Mouse (Mus musculus) neural tube, embryonic 13.5 days (tissue): ENCODE measurements at regions not wholly inside any gene's neighbourhood (a gene's known extent, or its start where the extent isn't known, plus 50 kb on each side); places are given as distances from the start of the nearest gene placed in this dataset.

ENCODE experiments used
- ATAC-seq: fragments of 200-750 bp; cut with Nextera tagmentation; 2 replicates; pipeline ENCODE4 v1.8.0; 2017; ENCODE audit warnings: low read depth, mild to moderate bottlenecking, moderate TSS enrichment, moderate library complexity
- H3K27ac ChIP-seq: fragments of 300-500 bp; sonication (generic); replicated peaks from 2 replicates; pipeline ENCODE4 v1.5.1; 2015; ENCODE audit warnings: moderate library complexity, mild to moderate bottlenecking, inconsistent platforms
- H3K27me3 ChIP-seq: fragments of 300-500 bp; sonication (generic); 2 replicates; pipeline ENCODE4 v1.6.1; 2015; ENCODE audit warnings: mild to moderate bottlenecking, inconsistent platforms
- H3K36me3 ChIP-seq: fragments of 300-500 bp; sonication (generic); 2 replicates; pipeline ENCODE4 v1.6.1; 2015; ENCODE audit warnings: mild to moderate bottlenecking, inconsistent platforms
- H3K4me1 ChIP-seq: fragments of 300-500 bp; sonication (generic); replicated peaks from 2 replicates; pipeline ENCODE4 v1.6.1; 2015; ENCODE audit warnings: inconsistent platforms
- H3K4me2 ChIP-seq: fragments of 300-500 bp; sonication (generic); 2 replicates; pipeline ENCODE4 v1.6.1; 2015; ENCODE audit warnings: inconsistent platforms, mild to moderate bottlenecking, moderate library complexity
- H3K4me3 ChIP-seq: fragments of 300-500 bp; sonication (generic); 2 replicates; pipeline ENCODE4 v1.5.1; 2015; ENCODE audit warnings: mild to moderate bottlenecking, inconsistent platforms
- H3K9ac ChIP-seq: fragments of 300-500 bp; sonication (generic); 2 replicates; pipeline ENCODE4 v1.6.1; 2015; ENCODE audit warnings: moderate library complexity, mild to moderate bottlenecking, inconsistent platforms
- H3K9me3 ChIP-seq: fragments of 300-500 bp; sonication (generic); 2 replicates; pipeline ENCODE4 v1.6.1; 2016; ENCODE audit warnings: inconsistent platforms
- WGBS: fragments of 180-500 bp; shearing (Covaris S2); methylation state at CpG from one replicate; pipeline ENCODE4 v1.1.7; 2015; 5-methylcytosine and 5-hydroxymethylcytosine counted together

DNA sequence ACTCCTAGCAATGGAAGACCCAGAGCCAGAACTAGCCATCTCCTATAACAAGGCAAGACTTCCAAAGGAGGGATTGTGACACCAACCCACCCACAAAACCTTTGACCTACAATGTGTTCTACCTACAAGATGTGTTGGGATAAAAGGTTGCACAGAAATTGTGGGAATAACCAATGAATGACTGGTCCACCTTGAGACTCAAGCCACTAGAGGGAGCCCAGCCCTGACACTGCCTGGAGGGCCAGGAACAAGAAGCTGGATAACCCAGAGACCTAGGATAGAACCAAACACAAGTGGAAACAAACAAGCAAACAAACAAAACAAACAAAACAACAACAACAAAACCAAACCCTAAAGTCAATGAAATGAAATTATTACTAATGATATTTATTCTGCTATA is 288.8 kb downstream of the Dchs2 start:
- no peak overlapping the region for H3K4me3 ChIP-seq
- H3K4me2 ChIP-seq, result no peak overlapping the region
- ATAC-seq, result no peak
- H3K27me3 ChIP-seq, result no peaks in the 10 kb centered on the region
- H3K36me3 ChIP-seq, result no peaks in the 10 kb centered on the region
- H3K9ac ChIP-seq, result no peak overlapping the region
- H3K9me3 ChIP-seq, result no peaks in the 10 kb centered on the region
- no peak overlapping the region for H3K27ac ChIP-seq
- H3K4me1 ChIP-seq, result no peaks in the 10 kb centered on the region

DNA sequence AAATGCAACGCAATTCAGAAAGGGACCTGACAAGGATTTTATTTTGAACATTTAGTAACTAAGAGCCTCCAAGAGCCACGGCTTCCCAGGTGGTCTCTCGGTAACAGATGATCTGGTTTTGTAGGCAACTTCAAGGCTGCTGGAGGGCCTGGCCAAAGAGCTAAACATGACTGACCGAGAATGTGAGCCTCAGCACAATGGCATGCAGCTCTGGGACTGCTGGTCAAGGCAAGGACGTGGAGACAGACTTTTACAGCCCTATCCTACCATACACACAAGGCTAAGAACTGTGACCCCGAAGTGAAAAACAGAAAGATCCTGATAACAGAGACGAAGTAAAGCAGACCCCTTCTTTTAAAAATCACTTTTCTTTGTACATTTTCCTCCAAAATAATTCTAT is 296.5 kb downstream of the Dchs2 start:
- Histone ChIP-seq H3K4me3 (no peak overlapping the region), H3K4me2 (no peak overlapping the region), H3K27ac (no peak overlapping the region), H3K36me3 (no peaks in the 10 kb centered on the region), H3K4me1 (no peaks in the 10 kb centered on the region), H3K27me3 (no peaks in the 10 kb centered on the region), H3K9ac (no peak overlapping the region), H3K9me3 (no peaks in the 10 kb centered on the region)
- WGBS, result 74% methylated on average over 7 of the region's 7 CpGs
- ATAC-seq, result no peak

DNA sequence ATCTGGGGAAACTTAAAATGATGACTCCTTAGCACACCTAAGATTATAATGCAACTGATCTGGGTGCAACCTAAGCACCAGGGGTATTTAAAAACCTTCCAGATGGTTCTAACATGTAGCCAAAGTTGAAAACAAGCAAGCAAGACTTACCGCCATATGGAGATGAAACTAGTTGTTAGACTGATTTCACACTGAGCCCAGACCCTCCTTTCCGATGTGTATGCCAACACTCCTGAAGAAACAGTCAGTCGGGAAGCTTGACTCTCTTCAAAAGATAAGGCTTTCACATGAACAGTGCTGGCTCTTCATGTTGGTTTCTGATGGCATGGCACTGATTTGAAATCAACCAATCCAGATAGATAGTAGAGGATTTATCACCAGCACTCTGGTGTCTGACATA is 301.6 kb downstream of the Dchs2 start:
- no peak overlapping the region for H3K4me2 ChIP-seq
- H3K9me3 ChIP-seq, result no peaks in the 10 kb centered on the region
- no peak for ATAC-seq
- no peaks in the 10 kb centered on the region for H3K4me1 ChIP-seq
- no peak overlapping the region for H3K4me3 ChIP-seq
- no peak overlapping the region for H3K27ac ChIP-seq
- 91% methylated on average over 3 of the region's 3 CpGs for WGBS
- no peak overlapping the region for H3K9ac ChIP-seq
- no peaks in the 10 kb centered on the region for H3K36me3 ChIP-seq
- H3K27me3 ChIP-seq, result no peaks in the 10 kb centered on the region

DNA sequence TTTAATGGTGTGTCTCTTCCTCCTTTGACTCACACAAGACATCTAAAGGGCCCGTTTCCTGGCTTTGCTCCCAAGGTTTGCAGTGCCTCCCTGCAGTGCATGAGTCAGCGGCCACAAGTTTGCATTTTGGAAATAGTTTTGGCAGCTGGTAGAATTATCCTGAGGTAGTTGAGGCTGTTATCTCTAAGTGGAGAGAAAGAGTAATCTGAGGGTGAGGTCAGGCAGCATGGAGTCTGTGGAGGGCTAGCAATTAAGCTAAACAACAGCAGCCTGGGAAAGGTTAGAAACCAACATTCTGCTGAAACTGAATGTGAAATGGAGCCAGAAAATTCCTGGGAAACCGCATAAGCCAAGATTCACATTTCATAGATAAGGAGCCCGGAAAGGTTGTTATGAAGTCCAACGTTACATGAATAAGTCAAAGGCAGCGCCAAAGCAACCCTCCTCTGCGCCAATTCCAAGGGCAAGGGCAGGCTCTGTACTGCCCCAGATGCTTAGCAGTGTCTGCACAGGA is 318.5 kb downstream of the Dchs2 start:
- H3K4me3 ChIP-seq, result no peak overlapping the region
- H3K36me3 ChIP-seq, result no peaks in the 10 kb centered on the region
- WGBS, result 86% methylated on average over 7 of the region's 7 CpGs
- H3K4me1 ChIP-seq, result no peaks in the 10 kb centered on the region
- H3K9me3 ChIP-seq, result no peaks in the 10 kb centered on the region
- no peak overlapping the region for H3K27ac ChIP-seq
- no peaks in the 10 kb centered on the region for H3K27me3 ChIP-seq
- H3K9ac ChIP-seq, result no peak overlapping the region
- no peak for ATAC-seq
- no peak overlapping the region for H3K4me2 ChIP-seq

DNA sequence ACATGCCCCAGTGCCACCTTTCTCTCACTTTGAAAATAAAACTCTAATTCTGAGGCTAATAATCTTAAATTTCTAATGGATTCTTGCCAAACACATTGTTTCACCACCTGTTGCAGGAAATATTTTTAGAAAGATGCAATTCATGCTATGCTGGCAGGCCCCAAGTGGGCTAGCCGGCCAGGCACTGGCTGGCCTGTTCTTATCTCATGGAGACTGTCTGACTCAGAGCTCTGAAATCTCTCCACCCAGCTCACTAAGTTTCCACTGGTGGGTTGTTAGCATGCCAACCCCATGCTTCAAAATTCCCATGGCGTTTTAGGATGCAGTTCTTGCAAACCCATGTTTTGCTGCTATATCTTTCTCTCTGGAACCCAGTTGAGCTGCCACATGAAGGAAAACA is 315.5 kb upstream of the Sfrp2 start:
- Histone ChIP-seq H3K9me3 (no peaks in the 10 kb centered on the region), H3K27ac (no peak overlapping the region), H3K4me2 (no peak overlapping the region), H3K4me1 (no peaks in the 10 kb centered on the region), H3K9ac (no peak overlapping the region), H3K27me3 (no peaks in the 10 kb centered on the region), H3K4me3 (no peak overlapping the region), H3K36me3 (no peaks in the 10 kb centered on the region)
- 92% methylated on average over 2 of the region's 2 CpGs for WGBS
- ATAC-seq, result no peak

DNA sequence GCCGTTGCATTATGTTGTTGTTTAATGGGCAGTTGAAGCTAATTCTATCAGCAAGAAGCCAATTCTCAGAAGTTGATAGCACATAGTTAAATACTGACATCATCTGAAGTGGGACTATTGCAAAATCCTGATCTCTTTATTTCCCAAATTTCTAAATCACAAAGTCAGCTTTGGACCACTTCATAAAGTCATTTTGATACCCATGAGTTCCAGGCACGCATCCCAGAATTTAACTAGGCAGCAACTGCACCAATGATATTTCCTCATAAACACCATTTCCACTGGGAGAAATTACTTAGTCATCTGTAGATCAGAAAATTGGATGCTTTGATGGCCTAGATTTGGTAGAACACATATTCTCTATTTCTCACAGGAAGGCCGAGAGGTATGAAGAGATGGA is 314.8 kb upstream of the Sfrp2 start:
- no peaks in the 10 kb centered on the region for H3K27me3 ChIP-seq

DNA sequence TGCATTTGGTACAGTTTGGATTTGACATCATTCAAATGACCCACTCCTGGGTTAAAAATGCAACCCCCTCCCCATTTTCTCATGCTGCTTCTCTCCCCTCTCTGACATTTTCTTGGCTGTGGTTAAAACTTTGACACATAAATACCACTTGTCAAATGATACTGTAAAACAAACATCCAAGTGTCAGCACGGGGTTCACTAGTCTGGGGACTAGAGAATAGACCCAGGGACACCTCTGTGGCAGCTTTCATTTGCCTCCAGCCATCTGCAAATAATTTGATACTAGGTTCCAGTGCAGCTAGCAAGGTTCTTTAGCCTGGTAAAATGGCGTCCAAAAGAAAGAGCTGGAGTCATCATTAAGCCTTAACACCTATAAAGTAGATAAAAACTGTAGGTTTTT is 312.7 kb upstream of the Sfrp2 start:
- Histone ChIP-seq H3K4me2 (no peak overlapping the region), H3K4me1 (no peaks in the 10 kb centered on the region), H3K9me3 (no peaks in the 10 kb centered on the region), H3K27me3 (no peaks in the 10 kb centered on the region), H3K27ac (no peak overlapping the region), H3K4me3 (no peak overlapping the region), H3K36me3 (no peaks in the 10 kb centered on the region), H3K9ac (no peak overlapping the region)
- ATAC-seq, result no peak
- 70% methylated on average over 2 of the region's 2 CpGs for WGBS

More for the DNA sequence above, 314.8 kb upstream of the Sfrp2 start:
- 90% methylated on average over 3 of the region's 3 CpGs for WGBS
- no peaks in the 10 kb centered on the region for H3K9me3 ChIP-seq
- no peaks in the 10 kb centered on the region for H3K36me3 ChIP-seq
- H3K9ac ChIP-seq, result no peak overlapping the region
- no peak for ATAC-seq
- H3K27ac ChIP-seq, result no peak overlapping the region
- no peaks in the 10 kb centered on the region for H3K4me1 ChIP-seq
- H3K4me2 ChIP-seq, result no peak overlapping the region
- H3K4me3 ChIP-seq, result no peak overlapping the region

DNA sequence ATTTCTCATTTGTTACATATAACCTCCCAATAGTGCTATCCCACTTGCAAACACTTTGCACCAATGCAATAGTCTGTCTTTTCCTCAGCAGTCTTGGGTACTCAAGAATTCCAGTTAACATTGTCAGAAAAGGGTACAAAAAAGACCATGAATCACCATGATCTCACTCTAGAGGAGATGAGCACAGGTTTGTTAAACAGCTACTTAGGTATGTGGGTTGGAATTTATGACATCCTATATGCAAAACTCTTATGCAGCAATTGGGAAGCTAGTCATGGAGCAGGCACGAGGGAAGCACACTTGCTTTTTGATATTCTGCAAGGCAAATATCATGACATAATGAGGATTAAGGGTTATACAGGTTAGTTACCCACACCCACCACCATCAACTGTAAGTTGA is 307.7 kb upstream of the Sfrp2 start:
- ATAC-seq, result no peak
- no peaks in the 10 kb centered on the region for H3K9me3 ChIP-seq
- H3K27me3 ChIP-seq, result no peaks in the 10 kb centered on the region
- H3K36me3 ChIP-seq, result no peaks in the 10 kb centered on the region
- WGBS, result 78% methylated on average over 1 of the region's 1 CpGs
- no peak overlapping the region for H3K4me3 ChIP-seq
- H3K4me1 ChIP-seq, result no peaks in the 10 kb centered on the region
- H3K4me2 ChIP-seq, result no peak overlapping the region
- H3K9ac ChIP-seq, result no peak overlapping the region
- no peak overlapping the region for H3K27ac ChIP-seq

DNA sequence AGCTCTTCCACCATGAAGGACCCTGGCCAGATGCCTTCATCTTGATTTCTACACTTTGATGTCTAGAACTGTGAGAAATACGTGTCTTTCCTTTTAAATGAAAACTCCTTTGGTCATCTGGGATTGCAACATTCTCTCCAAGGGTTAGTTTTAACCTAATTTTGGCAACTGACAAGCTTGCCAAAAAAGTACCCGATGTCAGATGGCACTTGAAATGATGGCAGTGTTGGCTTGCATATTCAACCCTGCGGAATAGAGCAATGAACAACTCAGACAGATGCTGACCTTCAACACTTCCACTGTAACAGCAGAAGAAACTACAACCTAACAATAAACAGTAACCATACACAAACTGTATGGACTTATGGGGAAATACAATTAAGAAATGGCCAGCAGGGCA is 286.9 kb upstream of the Sfrp2 start:
- no peak overlapping the region for H3K27ac ChIP-seq
- no peaks in the 10 kb centered on the region for H3K9me3 ChIP-seq
- no peaks in the 10 kb centered on the region for H3K27me3 ChIP-seq
- H3K4me3 ChIP-seq, result no peak overlapping the region
- H3K4me1 ChIP-seq, result 0 out of 2 replicates have a peak, but pooled peaks cover 8% of the 10 kb centered on the region
- H3K4me2 ChIP-seq, result no peak overlapping the region
- no peak overlapping the region for H3K9ac ChIP-seq
- H3K36me3 ChIP-seq, result no peaks in the 10 kb centered on the region
- WGBS, result 91% methylated on average over 3 of the region's 3 CpGs
- ATAC-seq, result no peak

DNA sequence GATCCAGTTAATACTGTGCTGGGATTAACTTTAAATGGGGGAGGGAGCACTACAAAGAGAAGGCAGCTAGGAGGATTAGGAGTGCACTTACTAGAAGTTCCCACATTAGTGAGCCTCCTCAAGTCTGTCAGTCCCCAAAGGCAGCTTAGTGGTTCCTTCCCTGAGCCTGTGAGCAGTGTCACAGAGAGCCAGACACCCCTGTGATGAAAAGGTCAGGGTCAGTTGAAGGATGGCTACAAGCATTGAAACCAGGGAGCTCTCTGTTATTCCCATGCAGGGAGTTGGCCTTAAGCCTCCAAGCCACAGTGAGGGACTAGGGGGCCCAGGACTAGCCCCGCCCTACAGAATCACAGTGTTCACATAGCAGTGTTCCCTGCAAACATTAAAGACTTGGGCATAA is 285.9 kb upstream of the Sfrp2 start:
- ATAC-seq, result no peak
- Histone ChIP-seq H3K4me1 (0 out of 2 replicates have a peak, but pooled peaks cover 8% of the 10 kb centered on the region), H3K36me3 (no peaks in the 10 kb centered on the region), H3K27ac (no peak overlapping the region), H3K9ac (no peak overlapping the region), H3K4me3 (no peak overlapping the region), H3K27me3 (no peaks in the 10 kb centered on the region), H3K9me3 (no peaks in the 10 kb centered on the region), H3K4me2 (no peak overlapping the region)
- 96% methylated on average over 1 of the region's 1 CpGs for WGBS

DNA sequence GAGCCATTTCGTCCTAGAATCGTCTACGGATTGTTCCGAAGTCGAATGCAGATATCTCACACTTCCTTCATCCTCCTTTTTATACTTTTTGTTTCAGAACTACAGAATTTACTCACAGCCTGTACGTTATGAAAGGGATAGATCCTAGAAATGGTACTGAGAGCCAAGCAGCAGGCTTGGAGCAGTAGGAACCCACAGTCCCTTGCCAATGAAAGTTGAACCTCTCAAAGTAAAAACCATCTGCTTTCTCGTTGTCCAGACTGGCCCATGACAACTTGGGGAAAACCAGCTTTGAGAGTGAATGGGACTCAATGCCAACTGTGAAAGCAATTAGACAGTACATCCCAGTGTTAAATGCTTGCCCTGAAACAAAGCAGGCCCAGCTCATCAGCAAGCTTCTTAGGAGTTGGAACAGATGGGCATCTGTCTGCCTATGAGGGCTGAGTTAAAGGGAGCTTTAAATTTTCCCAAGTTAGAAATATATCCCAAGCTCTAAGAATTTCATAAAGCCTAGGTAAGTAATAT is 279.9 kb upstream of the Sfrp2 start:
- ATAC-seq, result no peak
- H3K4me1 ChIP-seq, result 0 out of 2 replicates have a peak, but pooled peaks cover 8% of the 10 kb centered on the region
- no peak overlapping the region for H3K9ac ChIP-seq
- 81% methylated on average over 7 of the region's 7 CpGs for WGBS
- H3K4me2 ChIP-seq, result no peak overlapping the region
- H3K27ac ChIP-seq, result no peak overlapping the region
- H3K9me3 ChIP-seq, result no peaks in the 10 kb centered on the region
- no peak overlapping the region for H3K4me3 ChIP-seq
- no peaks in the 10 kb centered on the region for H3K27me3 ChIP-seq
- H3K36me3 ChIP-seq, result no peaks in the 10 kb centered on the region

DNA sequence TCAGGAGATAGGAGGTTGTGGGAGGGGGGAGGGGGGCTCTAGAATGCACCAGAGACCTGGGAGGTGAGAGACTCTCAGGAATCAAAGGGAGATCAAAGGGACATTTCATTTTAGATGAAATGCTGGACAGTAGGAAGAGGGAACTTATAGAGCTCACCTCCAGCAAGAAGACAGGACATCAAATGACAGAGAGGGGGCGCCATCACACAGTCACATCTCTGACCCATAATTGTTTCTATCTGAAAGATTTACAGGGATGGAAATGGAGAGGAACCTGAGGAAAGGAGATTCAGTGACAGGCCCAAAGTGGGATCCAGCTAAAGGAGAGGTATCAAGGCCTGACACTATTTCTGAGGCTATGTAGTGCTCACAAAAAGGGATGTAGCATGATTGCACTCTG is 270.5 kb upstream of the Sfrp2 start:
- 28% methylated on average over 1 of the region's 1 CpGs for WGBS
- H3K4me3 ChIP-seq, result no peak overlapping the region
- no peaks in the 10 kb centered on the region for H3K27me3 ChIP-seq
- no peak overlapping the region for H3K4me2 ChIP-seq
- no peak overlapping the region for H3K27ac ChIP-seq
- H3K9me3 ChIP-seq, result no peaks in the 10 kb centered on the region
- H3K4me1 ChIP-seq, result peaks cover 5% of the 10 kb centered on the region; the same call in 1 of the 2 replicates
- no peaks in the 10 kb centered on the region for H3K36me3 ChIP-seq
- ATAC-seq, result no peak
- no peak overlapping the region for H3K9ac ChIP-seq

DNA sequence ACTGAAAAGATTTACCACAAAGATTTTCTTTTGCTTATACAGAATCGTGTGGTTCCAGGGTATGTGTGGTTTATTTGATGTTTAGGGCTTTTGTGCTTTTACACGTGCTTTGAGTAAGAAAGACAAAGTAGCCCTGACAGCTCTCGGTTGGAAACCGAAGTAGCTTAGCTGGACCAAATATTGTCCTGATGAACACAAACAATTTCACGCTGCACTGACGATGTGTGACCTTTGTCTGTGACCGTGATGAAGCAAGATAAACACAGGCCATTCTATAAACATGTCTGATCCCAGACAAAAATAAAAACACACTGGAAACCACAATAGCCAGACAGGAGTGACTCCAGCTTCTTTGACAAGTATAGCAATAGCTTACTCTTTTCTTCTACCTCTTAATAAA is 262.2 kb upstream of the Sfrp2 start:
- no peak overlapping the region for H3K27ac ChIP-seq
- ATAC-seq, result no peak
- no peak overlapping the region for H3K4me3 ChIP-seq
- no peaks in the 10 kb centered on the region for H3K36me3 ChIP-seq
- H3K9ac ChIP-seq, result no peak overlapping the region
- H3K27me3 ChIP-seq, result no peaks in the 10 kb centered on the region
- H3K4me1 ChIP-seq, result no peaks in the 10 kb centered on the region
- 21% methylated on average over 7 of the region's 7 CpGs for WGBS
- no peak overlapping the region for H3K4me2 ChIP-seq
- H3K9me3 ChIP-seq, result no peaks in the 10 kb centered on the region
